In the genomic region with DNA sequence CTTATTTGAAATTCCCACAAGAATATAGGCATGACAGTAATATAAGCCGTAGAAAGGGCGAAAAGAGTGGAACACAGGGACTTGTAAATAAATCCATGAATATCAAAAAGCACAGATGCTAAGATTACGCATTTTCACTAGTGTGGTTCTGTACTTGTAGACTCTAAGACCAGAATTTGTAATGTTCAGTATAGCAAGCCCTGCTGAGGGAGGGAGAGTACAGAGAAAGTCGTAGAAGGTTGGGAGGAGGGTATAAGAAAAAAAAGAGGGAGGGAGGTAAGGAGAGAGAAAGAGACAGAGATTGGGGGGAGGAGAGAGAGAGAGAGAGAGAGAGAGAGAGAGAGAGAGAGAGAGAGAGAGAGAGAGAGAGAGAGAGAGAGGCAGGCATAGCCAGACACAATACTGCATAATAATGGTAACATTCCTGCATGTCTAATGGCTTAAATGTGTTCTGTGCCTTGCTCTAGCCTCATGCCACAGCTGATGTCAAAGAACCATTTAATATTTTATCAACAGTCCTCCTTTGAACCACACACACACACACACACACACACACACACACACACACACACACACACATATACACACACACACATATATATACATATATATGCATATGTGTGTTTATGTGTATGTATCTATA, we compare ENCODE assay signal across 15 mouse cellular contexts.
A peak's percentile ranks its signal among the peaks of the same experiment; 100 is the strongest.
DNase-seq lines count a peak whose midpoint lies in the region; ATAC-seq lines count a peak whose summit lies in the region.
"Had no signal": no experiment of that assay in that cellular context is flagged by ENCODE, and none has a peak within 500 bp of the region (broad histone marks: within the 10 kb centered on the region; RNA-seq: fewer than 3 reads in every experiment).

No protein-coding gene starts in this region.

- no peaks in the 10 kb centered on the region for H3K9me3 ChIP-seq in hindbrain, embryonic 12.5 days (replicated peaks)
- no peaks in the 10 kb centered on the region for H3K9me3 ChIP-seq in midbrain, embryonic 15.5 days
- H3K9me3 ChIP-seq: embryonic facial prominence, embryonic 15.5 days had no signal

- H3K4me1 ChIP-seq in hindbrain, embryonic 12.5 days, result peaks cover 12% of the 10 kb centered on the region
- peaks cover 18% of the 10 kb centered on the region for H3K4me1 ChIP-seq in midbrain, embryonic 15.5 days
- H3K4me1 ChIP-seq: embryonic facial prominence, embryonic 15.5 days had no signal

- H3K27ac ChIP-seq in hindbrain, embryonic 12.5 days, result peak overlapping the region; percentile 88
- peak overlapping the region; percentile 87 for H3K27ac ChIP-seq in midbrain, embryonic 15.5 days
- H3K27ac ChIP-seq: embryonic facial prominence, embryonic 15.5 days had no signal

- H3K27me3 ChIP-seq in hindbrain, embryonic 12.5 days, result no peaks in the 10 kb centered on the region
- H3K27me3 ChIP-seq in midbrain, embryonic 15.5 days (replicated peaks), result no peaks in the 10 kb centered on the region
- H3K27me3 ChIP-seq: CH12.LX; embryonic facial prominence, embryonic 15.5 days had no signal

- H3K9ac ChIP-seq in hindbrain, embryonic 12.5 days, result no peak overlapping the region
- no peak overlapping the region; the same call in 1 of the 2 replicates for H3K9ac ChIP-seq in midbrain, embryonic 15.5 days
- H3K9ac ChIP-seq: embryonic facial prominence, embryonic 15.5 days had no signal

- peak; percentile 80 for DNase-seq in Muller cell, postnatal 12 days (ENCODE audit: inconsistent ontology term)
- peak; percentile 33 to 38 for DNase-seq in cerebellum, postnatal 25 days
- DNase-seq in testis, postnatal 14 days (ENCODE audit: low spot score), result no peak
- DNase-seq in thymus, postnatal 10 days (ENCODE audit: low spot score in 2 of 2), result no peak
- DNase-seq in gastrocnemius, postnatal 10 days, result no peak
- DNase-seq: adrenal gland, adult 8-10 months; heart, postnatal 4 days; kidney, adult 8-10 months; lung, postnatal 10 days; thymus, postnatal 36 days had no signal

- 51% methylated on average over 4 of the region's 4 CpGs for whole genome bisulfite sequencing in hindbrain, embryonic 12.5 days
- WGBS in midbrain, embryonic 15.5 days, result 27% methylated on average over 4 of the region's 4 CpGs

- H3K4me2 ChIP-seq in hindbrain, embryonic 12.5 days (replicated peaks), result no peak overlapping the region
- H3K4me2 ChIP-seq in midbrain, embryonic 15.5 days, result peak overlapping the region; percentile 26; the same call in 1 of the 2 replicates
- H3K4me2 ChIP-seq: embryonic facial prominence, embryonic 15.5 days; liver, embryonic 11.5 days had no signal

- ATAC-seq in hindbrain, embryonic 12.5 days (ENCODE audit: low FRiP score), result peak; percentile 74
- ATAC-seq in midbrain, embryonic 15.5 days (replicated peaks), result peak; percentile 73

- no peak overlapping the region for H3K4me3 ChIP-seq in hindbrain, embryonic 12.5 days
- H3K4me3 ChIP-seq in midbrain, embryonic 15.5 days, result no peak overlapping the region
- H3K4me3 ChIP-seq: embryonic facial prominence, embryonic 15.5 days had no signal

- no peaks in the 10 kb centered on the region for H3K36me3 ChIP-seq in hindbrain, embryonic 12.5 days
- H3K36me3 ChIP-seq in midbrain, embryonic 15.5 days (replicated peaks), result no peaks in the 10 kb centered on the region
- H3K36me3 ChIP-seq: embryonic facial prominence, embryonic 15.5 days had no signal

Comparison
In these comparisons a context has a peak if more than half of its experiments do, and no peak if none do; other contexts are left out.
1. DNase-seq: peak in Muller cell, postnatal 12 days (single experiment) and cerebellum, postnatal 25 days (2 of 2); none in testis, postnatal 14 days (single experiment), thymus, postnatal 10 days (0 of 2) and gastrocnemius, postnatal 10 days (single experiment).